Mouse (Mus musculus): ENCODE results near the gene Tulp1. TPM values are rescaled to one million over a fixed set of nuclear protein-coding genes. Genes with fewer than 3 reads are reported as not detected.

Gene Tulp1
- total and polyA plus RNA-seq, 3 experiments: not detected

GRCm38 (mm10) chr17:28348211-28348610 is 16.8 kb downstream of the Tulp1 start:
- peaks cover 2% of the 10 kb centered on the region for H3K4me1 ChIP-seq (ENCODE audit: control insufficient read depth, insufficient read depth, low read length)
- H3K79me2 ChIP-seq (replicated peaks; ENCODE audit: control insufficient read depth, insufficient read depth, low read length): no peaks in the 10 kb centered on the region
- H3K36me3 ChIP-seq (ENCODE audit: control insufficient read depth, insufficient read depth, low read length): no peaks in the 10 kb centered on the region
- 31% methylated on average over 6 of the region's 6 CpGs for WGBS
- DNase-seq: peak in 1 of 2 experiments; percentile 32
- no peak for TF ChIP-seq EP300 (IDR thresholded peaks at IDR 0.05; ENCODE audit: insufficient read depth, low read depth, low read length)
- TF ChIP-seq POLR2A (IDR thresholded peaks at IDR 0.05; ENCODE audit: insufficient read depth, low read depth, low read length): no peak
- no peak for TF ChIP-seq CTCF (IDR thresholded peaks at IDR 0.05)
- intact Hi-C loops (cut with DNase I): no loop called here
- peak overlapping the region; percentile 24; the same call in 1 of the 2 replicates for H3K9ac ChIP-seq (ENCODE audit: low read depth, low read length)
- H3K27me3 ChIP-seq (ENCODE audit: control insufficient read depth, insufficient read depth, low read length): no peaks in the 10 kb centered on the region
- H3K4me3 ChIP-seq: no peak overlapping the region
- H3K27ac ChIP-seq: no peak overlapping the region

GRCm38 (mm10) chr17:28347327-28347726 is 17.7 kb downstream of the Tulp1 start:
- intact Hi-C loops (cut with DNase I): no loop called here
- no peak for TF ChIP-seq POLR2A (IDR thresholded peaks at IDR 0.05; ENCODE audit: insufficient read depth, low read depth, low read length)
- Histone ChIP-seq H3K36me3 (ENCODE audit: control insufficient read depth, insufficient read depth, low read length) (no peaks in the 10 kb centered on the region), H3K9ac (ENCODE audit: low read depth, low read length) (no peak overlapping the region), H3K79me2 (replicated peaks; ENCODE audit: control insufficient read depth, insufficient read depth, low read length) (no peaks in the 10 kb centered on the region), H3K4me3 (no peak overlapping the region), H3K27ac (no peak overlapping the region), H3K4me1 (ENCODE audit: control insufficient read depth, insufficient read depth, low read length) (peaks cover 2% of the 10 kb centered on the region), H3K27me3 (ENCODE audit: control insufficient read depth, insufficient read depth, low read length) (no peaks in the 10 kb centered on the region)
- no peak for DNase-seq
- WGBS: 79% methylated on average over 10 of the region's 10 CpGs

GRCm38 (mm10) chr17:28345882-28346281 is 19.1 kb downstream of the Tulp1 start:
- intact Hi-C loops (cut with DNase I): no loop called here
- TF ChIP-seq POLR2A (IDR thresholded peaks at IDR 0.05; ENCODE audit: insufficient read depth, low read depth, low read length) (no peak), CTCF (IDR thresholded peaks at IDR 0.05) (peak; percentile 20), EP300 (IDR thresholded peaks at IDR 0.05; ENCODE audit: insufficient read depth, low read depth, low read length) (no peak)
- no peaks in the 10 kb centered on the region for H3K79me2 ChIP-seq (replicated peaks; ENCODE audit: control insufficient read depth, insufficient read depth, low read length)
- WGBS: 31% methylated on average over 10 of the region's 10 CpGs
- H3K27me3 ChIP-seq (ENCODE audit: control insufficient read depth, insufficient read depth, low read length): no peaks in the 10 kb centered on the region
- DNase-seq: peak; percentile 51 to 61
- peak overlapping the region; percentile 53 for H3K27ac ChIP-seq
- peaks cover 6% of the 10 kb centered on the region for H3K4me1 ChIP-seq (ENCODE audit: control insufficient read depth, insufficient read depth, low read length)
- H3K4me3 ChIP-seq: no peak overlapping the region
- no peak overlapping the region; the same call in 1 of the 2 replicates for H3K9ac ChIP-seq (ENCODE audit: low read depth, low read length)
- H3K36me3 ChIP-seq (ENCODE audit: control insufficient read depth, insufficient read depth, low read length): no peaks in the 10 kb centered on the region

- Histone ChIP-seq H3K9ac (ENCODE audit: low read depth, low read length) (no peak overlapping the region; the same call in 1 of the 2 replicates), H3K79me2 (replicated peaks; ENCODE audit: control insufficient read depth, insufficient read depth, low read length) (no peaks in the 10 kb centered on the region), H3K4me3 (no peak overlapping the region; the same call in 1 of the 2 replicates), H3K27me3 (ENCODE audit: control insufficient read depth, insufficient read depth, low read length) (no peaks in the 10 kb centered on the region), H3K4me1 (ENCODE audit: control insufficient read depth, insufficient read depth, low read length) (peaks cover 6% of the 10 kb centered on the region), H3K27ac (peak overlapping the region; percentile 53), H3K36me3 (ENCODE audit: control insufficient read depth, insufficient read depth, low read length) (no peaks in the 10 kb centered on the region)
- intact Hi-C loops (cut with DNase I): no loop called here
- no peak for TF ChIP-seq EP300 (IDR thresholded peaks at IDR 0.05; ENCODE audit: insufficient read depth, low read depth, low read length)
- TF ChIP-seq CTCF (IDR thresholded peaks at IDR 0.05): no peak
- no peak for TF ChIP-seq POLR2A (IDR thresholded peaks at IDR 0.05; ENCODE audit: insufficient read depth, low read depth, low read length)
- peak in 1 of 2 experiments; percentile 23 for DNase-seq
- 32% methylated on average over 8 of the region's 8 CpGs for WGBS
Measured at GRCm38 (mm10) chr17:28345271-28345721, 19.7 kb downstream of the Tulp1 start.

- intact Hi-C loops (cut with DNase I): no loop called here
- peak overlapping the region; percentile 17; the same call in 1 of the 2 replicates for H3K27ac ChIP-seq
- H3K36me3 ChIP-seq (ENCODE audit: control insufficient read depth, insufficient read depth, low read length): no peaks in the 10 kb centered on the region
- no peaks in the 10 kb centered on the region for H3K27me3 ChIP-seq (ENCODE audit: control insufficient read depth, insufficient read depth, low read length)
- no peak overlapping the region for H3K4me3 ChIP-seq
- no peak for TF ChIP-seq EP300 (IDR thresholded peaks at IDR 0.05; ENCODE audit: insufficient read depth, low read depth, low read length)
- no peak for TF ChIP-seq CTCF (IDR thresholded peaks at IDR 0.05)
- TF ChIP-seq POLR2A (IDR thresholded peaks at IDR 0.05; ENCODE audit: insufficient read depth, low read depth, low read length): no peak
- WGBS: 72% methylated on average over 3 of the region's 3 CpGs
- no peaks in the 10 kb centered on the region for H3K79me2 ChIP-seq (replicated peaks; ENCODE audit: control insufficient read depth, insufficient read depth, low read length)
- DNase-seq: no peak
- no peak overlapping the region for H3K9ac ChIP-seq (ENCODE audit: low read depth, low read length)
- H3K4me1 ChIP-seq (ENCODE audit: control insufficient read depth, insufficient read depth, low read length): peaks cover 6% of the 10 kb centered on the region
Measured at GRCm38 (mm10) chr17:28344670-28345069, 20.4 kb downstream of the Tulp1 start.

GRCm38 (mm10) chr17:28344050-28344607 is 20.9 kb downstream of the Tulp1 start:
- intact Hi-C loops (cut with DNase I): no loop called here
- Histone ChIP-seq H3K9ac (ENCODE audit: low read depth, low read length) (no peak overlapping the region), H3K27ac (no peak overlapping the region; the same call in 1 of the 2 replicates), H3K27me3 (ENCODE audit: control insufficient read depth, insufficient read depth, low read length) (no peaks in the 10 kb centered on the region), H3K4me3 (no peak overlapping the region), H3K36me3 (ENCODE audit: control insufficient read depth, insufficient read depth, low read length) (no peaks in the 10 kb centered on the region), H3K79me2 (replicated peaks; ENCODE audit: control insufficient read depth, insufficient read depth, low read length) (no peaks in the 10 kb centered on the region), H3K4me1 (ENCODE audit: control insufficient read depth, insufficient read depth, low read length) (peaks cover 6% of the 10 kb centered on the region)
- TF ChIP-seq POLR2A (IDR thresholded peaks at IDR 0.05; ENCODE audit: insufficient read depth, low read depth, low read length): no peak
- TF ChIP-seq CTCF (IDR thresholded peaks at IDR 0.05): no peak
- TF ChIP-seq EP300 (IDR thresholded peaks at IDR 0.05; ENCODE audit: insufficient read depth, low read depth, low read length): no peak
- 33% methylated on average over 4 of the region's 4 CpGs for WGBS
- peak in 1 of 2 experiments; percentile 38 for DNase-seq

Measured in heart, adult 2 months (tissue).